Mouse (Mus musculus): ENCODE measurements around the gene Tmprss2.

Tmprss2 gene

DNA sequence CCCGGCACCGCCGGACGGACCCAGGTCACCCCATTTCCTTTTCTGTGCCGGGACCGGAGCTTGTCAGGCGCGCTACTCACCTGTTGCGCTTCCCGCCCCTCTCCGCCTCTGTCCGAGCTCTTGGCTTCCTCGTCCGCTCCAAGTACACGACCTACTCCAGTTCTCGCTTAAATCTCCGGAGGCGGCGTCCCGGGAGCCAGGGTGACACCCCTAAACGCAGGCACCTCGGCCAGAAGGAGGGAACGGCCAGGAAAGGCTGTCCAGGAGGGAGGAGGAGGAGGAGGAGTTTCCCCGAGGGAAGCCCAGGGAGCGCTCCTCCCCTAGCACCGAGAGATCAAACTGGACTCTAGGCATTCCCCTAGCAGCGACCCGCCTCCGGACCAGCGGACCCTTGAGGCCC lies at the start of gene Tmprss2:
Gene Tmprss2 (minus strand): TSS at position 257 of the 400 bp plus-strand sequence.
- DNase-seq (ENCODE audit: low read depth, low spot score) = no peak
- no peaks in the 10 kb centered on the region for H3K36me3 ChIP-seq (ENCODE audit: control insufficient read depth, insufficient read depth, low read length, poor library complexity, severe bottlenecking)
- no peaks in the 10 kb centered on the region for H3K27me3 ChIP-seq (ENCODE audit: control insufficient read depth, insufficient read depth, low read length, poor library complexity, severe bottlenecking)

DNA sequence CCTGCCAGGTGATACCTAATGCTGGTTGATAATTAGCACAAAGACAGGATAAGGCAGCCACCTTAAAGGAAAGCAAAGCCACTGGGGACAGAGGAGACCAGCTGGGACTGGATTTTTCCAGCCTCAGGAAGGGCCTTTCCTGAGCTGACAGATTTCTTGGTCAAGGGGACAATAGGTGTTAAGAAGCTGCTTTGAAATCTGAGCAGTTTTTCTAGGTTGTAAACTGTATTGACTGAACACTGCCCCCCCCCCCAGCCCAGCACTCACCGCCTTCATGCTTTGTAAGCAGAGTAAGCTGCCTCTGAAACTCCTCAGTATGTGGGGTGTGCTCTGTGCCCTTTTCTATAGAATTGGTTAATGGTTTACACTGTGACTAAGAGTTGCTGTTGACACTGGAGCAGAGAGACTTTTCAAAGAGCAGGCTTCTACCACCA lies 48.2 kb upstream of the Tmprss2 start:
- Histone ChIP-seq H3K27me3 (ENCODE audit: control insufficient read depth, insufficient read depth, low read length, poor library complexity, severe bottlenecking) (no peaks in the 10 kb centered on the region), H3K36me3 (ENCODE audit: control insufficient read depth, insufficient read depth, low read length, poor library complexity, severe bottlenecking) (no peaks in the 10 kb centered on the region)
- no peak for DNase-seq (ENCODE audit: low read depth, low spot score)

DNA sequence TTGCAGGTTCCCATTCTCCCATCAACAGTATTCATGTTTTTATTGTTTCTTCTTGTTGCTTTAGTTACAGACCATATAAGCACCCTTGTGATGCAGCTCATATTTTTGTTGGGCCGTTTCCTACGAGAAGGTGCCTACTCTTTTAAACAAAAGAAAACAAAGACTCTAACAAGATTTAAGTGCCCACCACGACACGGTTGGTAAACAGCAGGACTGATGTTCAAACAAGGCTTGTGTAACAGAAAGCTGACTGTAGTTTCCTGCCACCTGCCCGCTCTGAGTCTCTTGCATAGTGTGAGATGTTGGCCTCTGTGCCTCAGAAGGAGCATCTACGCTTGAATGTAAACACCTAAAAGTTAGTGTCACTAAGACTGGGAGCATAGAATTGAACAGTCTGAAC lies 47.5 kb upstream of the Tmprss2 start:
- Histone ChIP-seq H3K36me3 (ENCODE audit: control insufficient read depth, insufficient read depth, low read length, poor library complexity, severe bottlenecking) (no peaks in the 10 kb centered on the region), H3K27me3 (ENCODE audit: control insufficient read depth, insufficient read depth, low read length, poor library complexity, severe bottlenecking) (no peaks in the 10 kb centered on the region)
- DNase-seq (ENCODE audit: low read depth, low spot score) = no peak

DNA sequence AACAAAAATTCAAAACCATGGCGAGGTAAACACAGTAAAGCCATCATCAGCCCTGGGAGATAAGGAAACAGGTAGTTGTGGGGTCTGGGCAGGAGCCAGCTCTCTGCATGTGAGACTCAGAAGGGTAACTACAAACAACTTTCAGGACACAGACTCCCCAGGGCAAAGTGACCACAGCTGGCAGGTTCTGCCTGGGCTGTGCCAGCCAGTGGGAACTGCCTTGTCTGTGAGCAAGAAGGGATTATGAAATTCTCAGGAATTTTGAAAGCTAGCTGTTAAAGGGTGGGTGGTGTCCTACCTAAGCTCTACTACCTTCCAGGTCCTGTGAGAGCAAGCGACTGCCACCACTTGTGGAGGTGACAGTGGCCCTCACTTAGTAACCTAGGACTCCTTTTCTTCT lies 44.8 kb upstream of the Tmprss2 start:
- Histone ChIP-seq H3K27me3 (ENCODE audit: control insufficient read depth, insufficient read depth, low read length, poor library complexity, severe bottlenecking) (no peaks in the 10 kb centered on the region), H3K36me3 (ENCODE audit: control insufficient read depth, insufficient read depth, low read length, poor library complexity, severe bottlenecking) (no peaks in the 10 kb centered on the region)
- no peak for DNase-seq (ENCODE audit: low read depth, low spot score)

DNA sequence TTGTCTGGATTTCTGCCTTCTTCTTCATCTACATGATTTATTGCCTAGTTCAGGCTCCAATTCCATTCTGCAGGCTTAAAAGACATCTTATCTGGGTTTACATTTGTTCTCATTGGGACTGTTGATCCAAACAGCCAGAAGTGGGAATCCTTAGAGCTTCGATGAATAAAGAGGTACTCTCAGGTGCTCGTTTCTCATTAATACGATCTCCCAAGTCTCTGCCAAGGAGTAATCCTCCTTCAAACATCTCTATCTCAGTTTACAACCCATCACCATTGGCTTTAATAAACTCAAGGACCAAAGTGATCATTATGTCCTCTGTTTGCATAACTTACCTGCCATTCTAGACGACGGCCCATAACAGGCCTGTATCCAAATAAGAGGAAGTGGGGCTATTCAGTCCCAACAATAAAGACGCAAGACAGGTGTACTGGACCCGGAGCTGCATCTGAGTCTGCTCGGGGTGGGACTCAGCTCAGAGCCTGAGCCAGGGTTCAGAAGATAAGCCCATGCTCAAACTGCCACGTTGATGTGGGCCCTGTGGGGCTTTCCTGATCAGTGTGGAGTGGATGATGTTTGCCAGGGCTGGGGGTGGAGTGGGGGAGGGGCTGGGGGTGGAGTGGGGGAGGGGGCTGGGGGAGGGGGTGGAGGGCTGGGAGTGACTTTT lies 38.7 kb upstream of the Tmprss2 start:
- no peak for DNase-seq (ENCODE audit: low read depth, low spot score)

DNA sequence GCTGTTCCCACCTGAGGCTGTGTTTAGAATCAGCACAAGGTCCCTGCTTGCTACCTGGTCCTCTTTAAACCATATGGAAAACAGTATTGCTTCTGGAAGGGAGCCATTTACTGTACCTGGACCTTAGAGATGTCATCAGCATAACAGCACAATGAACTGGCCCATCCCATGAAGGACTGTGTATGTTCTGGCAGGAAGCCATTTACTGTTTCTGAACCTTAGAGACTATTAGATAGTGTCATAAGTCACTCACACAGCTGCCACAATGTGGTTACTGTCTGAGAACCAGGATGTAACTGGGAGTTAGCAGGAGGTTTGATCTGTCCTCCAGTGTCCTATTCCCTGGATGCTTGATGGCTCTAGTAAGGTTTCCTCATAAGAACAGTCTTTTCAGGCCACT lies 33.7 kb upstream of the Tmprss2 start:
- DNase-seq (ENCODE audit: low read depth, low spot score) = no peak
- H3K27me3 ChIP-seq (ENCODE audit: control insufficient read depth, insufficient read depth, low read length, poor library complexity, severe bottlenecking) = no peaks in the 10 kb centered on the region; the same call in 1 of the 2 replicates
- no peaks in the 10 kb centered on the region for H3K36me3 ChIP-seq (ENCODE audit: control insufficient read depth, insufficient read depth, low read length, poor library complexity, severe bottlenecking)

More for the DNA sequence above, 38.7 kb upstream of the Tmprss2 start:
- H3K36me3 ChIP-seq (ENCODE audit: control insufficient read depth, insufficient read depth, low read length, poor library complexity, severe bottlenecking) = no peaks in the 10 kb centered on the region
- H3K27me3 ChIP-seq (ENCODE audit: control insufficient read depth, insufficient read depth, low read length, poor library complexity, severe bottlenecking) = no peaks in the 10 kb centered on the region

DNA sequence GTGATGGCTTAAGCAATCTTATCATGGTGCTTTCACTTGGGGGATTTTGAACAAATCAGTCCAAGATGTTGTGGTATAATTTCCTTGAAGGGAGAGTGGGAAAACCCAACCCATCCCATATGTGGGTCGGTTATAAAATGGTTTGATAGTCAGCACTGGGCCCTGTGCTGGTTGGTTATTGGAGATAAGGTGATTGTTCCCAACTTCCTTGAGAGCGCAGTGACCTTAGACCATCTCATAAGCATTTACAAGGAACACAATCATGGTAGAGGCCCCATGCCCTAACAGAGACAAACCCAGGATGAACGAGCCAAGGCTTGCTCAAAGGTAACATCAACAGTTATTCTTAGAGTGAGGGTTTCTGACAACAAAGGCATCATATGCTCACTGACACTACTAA lies 28.6 kb upstream of the Tmprss2 start:
- Histone ChIP-seq H3K36me3 (ENCODE audit: control insufficient read depth, insufficient read depth, low read length, poor library complexity, severe bottlenecking) (no peaks in the 10 kb centered on the region), H3K27me3 (ENCODE audit: control insufficient read depth, insufficient read depth, low read length, poor library complexity, severe bottlenecking) (no peaks in the 10 kb centered on the region; the same call in 1 of the 2 replicates)
- DNase-seq (ENCODE audit: low read depth, low spot score) = no peak

DNA sequence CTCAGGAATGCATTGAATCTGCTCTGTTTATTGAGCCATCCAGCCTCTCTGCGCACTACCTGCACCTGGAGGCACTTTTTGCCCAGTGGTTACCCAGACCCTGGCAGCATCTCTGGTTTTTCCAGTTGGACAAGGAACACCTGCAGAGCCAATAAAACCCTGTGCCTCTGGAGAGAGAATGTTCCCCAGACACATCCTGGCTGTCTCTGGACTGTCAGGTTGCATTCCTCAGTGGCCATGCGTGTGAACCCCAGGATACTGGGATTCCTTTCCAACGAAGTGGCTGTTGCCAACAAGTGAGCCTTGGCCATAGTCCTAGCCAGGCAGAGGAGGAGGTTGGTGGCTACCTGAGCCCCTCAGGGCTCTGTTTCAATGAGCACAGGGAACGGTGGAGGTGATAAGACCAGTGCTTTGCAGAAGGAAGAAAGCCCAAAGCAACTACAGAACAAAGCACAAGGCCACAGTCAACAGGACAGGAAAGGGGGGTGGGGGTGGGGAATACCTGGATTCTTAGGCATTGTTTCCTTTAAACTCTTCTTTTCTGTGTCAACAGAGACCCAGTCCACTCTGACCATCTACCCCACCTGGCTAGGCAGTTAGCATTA lies 22.0 kb upstream of the Tmprss2 start:
- no peaks in the 10 kb centered on the region for H3K27me3 ChIP-seq (ENCODE audit: control insufficient read depth, insufficient read depth, low read length, poor library complexity, severe bottlenecking)
- no peak for DNase-seq (ENCODE audit: low read depth, low spot score)
- H3K36me3 ChIP-seq (ENCODE audit: control insufficient read depth, insufficient read depth, low read length, poor library complexity, severe bottlenecking) = no peaks in the 10 kb centered on the region

DNA sequence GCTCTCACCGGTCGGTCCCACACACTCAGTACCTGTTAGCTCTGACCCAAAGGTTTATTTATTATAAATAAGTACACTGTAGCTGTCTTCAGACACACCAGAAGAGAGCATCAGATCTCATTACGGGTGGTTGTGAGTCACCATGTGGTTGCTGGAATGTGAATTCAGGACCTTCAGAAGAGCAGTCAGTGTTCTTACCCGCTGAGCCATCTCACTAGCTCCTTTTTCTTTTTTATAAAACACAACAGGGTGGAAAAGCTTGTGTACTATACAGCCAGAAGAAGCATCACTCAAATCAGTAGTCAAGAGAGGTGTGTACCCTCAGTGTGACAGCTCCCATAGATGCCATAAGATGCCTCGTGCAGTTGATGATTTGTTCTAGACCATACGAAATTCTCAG lies 12.2 kb upstream of the Tmprss2 start:
- no peaks in the 10 kb centered on the region for H3K27me3 ChIP-seq (ENCODE audit: control insufficient read depth, insufficient read depth, low read length, poor library complexity, severe bottlenecking)
- no peak for DNase-seq (ENCODE audit: low read depth, low spot score)
- H3K36me3 ChIP-seq (ENCODE audit: control insufficient read depth, insufficient read depth, low read length, poor library complexity, severe bottlenecking) = no peaks in the 10 kb centered on the region

DNA sequence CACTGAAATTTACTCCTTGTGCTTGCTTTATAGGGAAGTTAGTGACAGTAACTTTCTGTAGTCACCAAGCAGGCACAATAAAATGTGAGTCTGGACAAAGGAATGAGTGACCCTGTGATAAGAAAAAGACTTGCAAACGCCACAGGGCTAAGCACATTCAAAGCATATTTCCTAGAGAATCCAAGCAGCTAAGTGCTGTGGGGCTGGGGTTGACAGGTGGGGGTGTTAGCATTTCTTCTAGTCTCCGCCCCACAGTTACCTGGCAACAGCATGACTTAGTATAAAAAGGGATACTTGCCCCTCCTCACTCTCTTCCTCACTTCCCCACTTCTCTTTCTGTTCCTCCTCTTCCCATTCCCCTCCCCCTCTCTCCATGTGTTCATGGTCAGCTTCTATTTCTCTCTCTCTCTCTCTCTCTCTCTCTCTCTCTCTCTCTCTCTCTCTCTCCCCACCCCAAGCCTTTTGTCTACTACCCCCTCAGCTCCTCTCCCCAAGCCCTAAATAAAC lies 11.4 kb upstream of the Tmprss2 start:
- no peak for DNase-seq (ENCODE audit: low read depth, low spot score)
- H3K27me3 ChIP-seq (ENCODE audit: control insufficient read depth, insufficient read depth, low read length, poor library complexity, severe bottlenecking) = no peaks in the 10 kb centered on the region
- no peaks in the 10 kb centered on the region for H3K36me3 ChIP-seq (ENCODE audit: control insufficient read depth, insufficient read depth, low read length, poor library complexity, severe bottlenecking)

DNA sequence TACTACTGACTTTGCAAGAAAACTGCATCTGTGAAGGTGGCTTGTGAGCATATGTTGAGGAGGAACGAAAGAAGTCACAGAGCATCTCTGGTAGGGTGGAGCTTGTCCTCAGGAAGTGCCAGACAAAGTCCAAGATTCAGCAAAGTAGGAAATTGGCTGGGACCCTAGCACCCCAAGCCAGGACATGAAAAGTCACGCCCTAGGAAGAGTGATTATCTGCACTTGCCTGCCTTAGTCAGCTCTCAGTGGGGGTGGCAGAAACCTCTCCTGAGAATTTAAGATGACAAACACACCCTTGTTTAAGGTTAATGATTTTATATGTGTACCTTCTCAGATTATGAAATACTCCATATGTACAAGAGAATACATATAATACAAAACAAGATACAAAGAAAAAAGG lies 7.3 kb upstream of the Tmprss2 start:
- Histone ChIP-seq H3K27me3 (ENCODE audit: control insufficient read depth, insufficient read depth, low read length, poor library complexity, severe bottlenecking) (no peaks in the 10 kb centered on the region), H3K36me3 (ENCODE audit: control insufficient read depth, insufficient read depth, low read length, poor library complexity, severe bottlenecking) (no peaks in the 10 kb centered on the region)
- no peak for DNase-seq (ENCODE audit: low read depth, low spot score)

DNA sequence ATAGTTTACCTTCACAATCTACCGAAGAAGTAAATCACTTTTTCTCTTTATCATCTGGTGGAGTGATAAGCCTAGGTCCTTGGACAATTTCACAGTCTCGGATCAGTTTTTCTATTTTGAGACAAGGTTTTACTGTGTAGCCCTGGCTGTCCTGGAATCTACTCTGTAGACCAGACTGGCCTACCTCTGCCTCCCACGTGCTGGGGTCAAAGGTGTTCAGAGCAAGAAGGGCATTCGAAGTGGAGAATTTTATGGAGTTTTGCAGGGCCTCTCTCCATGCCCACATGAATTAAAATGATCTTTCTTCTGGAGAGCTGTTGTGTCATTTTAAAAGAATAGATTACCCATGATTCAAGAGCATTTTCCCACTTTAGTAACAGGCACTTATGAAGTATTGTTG lies 1.0 kb upstream of the Tmprss2 start:
- no peak for DNase-seq (ENCODE audit: low read depth, low spot score)
- H3K36me3 ChIP-seq (ENCODE audit: control insufficient read depth, insufficient read depth, low read length, poor library complexity, severe bottlenecking) = no peaks in the 10 kb centered on the region
- no peaks in the 10 kb centered on the region for H3K27me3 ChIP-seq (ENCODE audit: control insufficient read depth, insufficient read depth, low read length, poor library complexity, severe bottlenecking)

DNA sequence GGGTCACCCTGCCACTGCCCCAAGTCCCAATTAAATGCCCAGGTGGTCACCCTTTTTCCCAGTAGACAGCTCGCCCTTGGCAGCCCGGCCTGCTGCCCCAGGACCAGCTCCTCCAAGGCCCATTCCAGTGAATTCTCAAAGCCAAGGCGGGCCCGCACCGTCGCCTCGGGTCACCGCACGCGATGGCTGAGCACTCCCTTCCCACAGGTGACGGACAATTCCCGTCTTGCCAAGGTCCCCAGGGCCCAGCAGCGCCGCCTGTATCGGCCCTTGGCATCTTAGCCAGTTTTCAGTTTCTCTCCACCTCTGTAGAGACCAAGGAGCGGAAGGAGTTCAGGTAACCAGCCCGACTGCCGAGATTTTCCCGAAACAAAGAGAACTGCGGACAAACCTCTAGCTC lies 749 bp downstream of the Tmprss2 start:
- Histone ChIP-seq H3K27me3 (ENCODE audit: control insufficient read depth, insufficient read depth, low read length, poor library complexity, severe bottlenecking) (no peaks in the 10 kb centered on the region), H3K36me3 (ENCODE audit: control insufficient read depth, insufficient read depth, low read length, poor library complexity, severe bottlenecking) (no peaks in the 10 kb centered on the region)
- DNase-seq (ENCODE audit: low read depth, low spot score) = no peak

DNA sequence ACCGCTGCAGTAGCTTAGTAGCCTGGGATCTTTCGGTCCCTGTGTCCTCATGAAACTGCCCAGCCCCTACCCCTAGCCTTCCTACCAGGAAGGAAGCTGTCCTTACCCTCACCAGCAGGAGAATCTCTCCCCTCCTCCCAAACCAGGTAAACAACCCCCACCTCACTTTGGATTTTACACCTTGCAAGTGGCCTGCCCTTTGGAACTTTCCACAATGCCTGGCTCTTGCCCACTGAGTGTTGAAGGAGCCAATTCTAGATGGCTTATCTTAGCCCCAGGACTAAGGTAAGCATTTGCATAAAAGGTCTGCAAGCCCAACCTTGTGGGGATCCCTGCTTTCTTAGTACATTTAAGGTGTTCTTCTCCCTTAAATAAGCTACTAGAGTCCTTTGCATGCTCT lies 1.3 kb downstream of the Tmprss2 start:
- no peak for DNase-seq (ENCODE audit: low read depth, low spot score)
- Histone ChIP-seq H3K36me3 (ENCODE audit: control insufficient read depth, insufficient read depth, low read length, poor library complexity, severe bottlenecking) (no peaks in the 10 kb centered on the region), H3K27me3 (ENCODE audit: control insufficient read depth, insufficient read depth, low read length, poor library complexity, severe bottlenecking) (no peaks in the 10 kb centered on the region)

DNA sequence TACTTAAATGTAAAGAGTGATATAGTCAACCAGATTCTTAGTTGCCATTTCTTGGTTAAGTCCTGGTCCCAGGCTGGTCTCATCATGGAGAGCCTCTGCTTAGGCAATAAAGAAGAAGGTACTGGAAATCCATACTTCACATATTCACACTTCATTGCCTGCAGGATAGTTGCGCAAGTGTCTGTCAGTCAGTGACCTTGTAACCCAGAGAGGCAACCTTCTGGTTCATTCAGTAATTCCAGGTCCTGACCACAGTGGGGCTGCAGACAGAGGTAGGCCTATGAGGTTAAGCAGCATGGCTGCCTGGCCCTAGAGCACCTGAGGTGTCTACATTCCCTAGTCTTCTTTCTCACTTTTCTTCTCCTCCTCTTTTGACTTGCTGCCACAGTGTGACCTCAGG lies 3.0 kb downstream of the Tmprss2 start:
- no peak for DNase-seq (ENCODE audit: low read depth, low spot score)
- no peaks in the 10 kb centered on the region for H3K36me3 ChIP-seq (ENCODE audit: control insufficient read depth, insufficient read depth, low read length, poor library complexity, severe bottlenecking)
- H3K27me3 ChIP-seq (ENCODE audit: control insufficient read depth, insufficient read depth, low read length, poor library complexity, severe bottlenecking) = no peaks in the 10 kb centered on the region

DNA sequence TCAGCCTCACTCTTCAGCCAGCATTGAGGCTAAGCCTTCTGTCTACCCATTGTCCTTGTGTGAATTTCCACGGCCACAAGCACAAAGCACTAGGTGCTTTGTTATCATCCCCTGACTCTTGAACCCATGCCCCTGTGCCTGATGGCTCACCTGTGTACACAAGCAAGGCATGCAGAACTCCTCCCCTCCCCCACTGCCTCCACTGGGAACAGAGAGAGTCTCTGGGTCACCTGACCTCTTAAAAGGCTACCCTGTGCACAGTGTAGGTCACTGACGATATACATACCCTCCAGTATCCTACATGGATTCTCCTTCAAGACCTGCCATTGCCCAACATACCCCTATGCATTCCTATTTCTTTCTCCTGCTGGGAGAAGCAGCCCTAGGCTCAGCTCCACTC lies 4.2 kb downstream of the Tmprss2 start:
- no peak for DNase-seq (ENCODE audit: low read depth, low spot score)
- Histone ChIP-seq H3K36me3 (ENCODE audit: control insufficient read depth, insufficient read depth, low read length, poor library complexity, severe bottlenecking) (no peaks in the 10 kb centered on the region), H3K27me3 (ENCODE audit: control insufficient read depth, insufficient read depth, low read length, poor library complexity, severe bottlenecking) (no peaks in the 10 kb centered on the region)

Data from splenic B cell, adult 2 months (primary cell).